Mouse (Mus musculus): ENCODE results near the gene Slc4a3. TPM values are rescaled to one million over a fixed set of nuclear protein-coding genes. Genes with fewer than 3 reads are reported as not detected.

Gene Slc4a3
- 115 and 122 TPM in 2 replicates for polyA plus RNA-seq (2012; rRNA removed)

DNA sequence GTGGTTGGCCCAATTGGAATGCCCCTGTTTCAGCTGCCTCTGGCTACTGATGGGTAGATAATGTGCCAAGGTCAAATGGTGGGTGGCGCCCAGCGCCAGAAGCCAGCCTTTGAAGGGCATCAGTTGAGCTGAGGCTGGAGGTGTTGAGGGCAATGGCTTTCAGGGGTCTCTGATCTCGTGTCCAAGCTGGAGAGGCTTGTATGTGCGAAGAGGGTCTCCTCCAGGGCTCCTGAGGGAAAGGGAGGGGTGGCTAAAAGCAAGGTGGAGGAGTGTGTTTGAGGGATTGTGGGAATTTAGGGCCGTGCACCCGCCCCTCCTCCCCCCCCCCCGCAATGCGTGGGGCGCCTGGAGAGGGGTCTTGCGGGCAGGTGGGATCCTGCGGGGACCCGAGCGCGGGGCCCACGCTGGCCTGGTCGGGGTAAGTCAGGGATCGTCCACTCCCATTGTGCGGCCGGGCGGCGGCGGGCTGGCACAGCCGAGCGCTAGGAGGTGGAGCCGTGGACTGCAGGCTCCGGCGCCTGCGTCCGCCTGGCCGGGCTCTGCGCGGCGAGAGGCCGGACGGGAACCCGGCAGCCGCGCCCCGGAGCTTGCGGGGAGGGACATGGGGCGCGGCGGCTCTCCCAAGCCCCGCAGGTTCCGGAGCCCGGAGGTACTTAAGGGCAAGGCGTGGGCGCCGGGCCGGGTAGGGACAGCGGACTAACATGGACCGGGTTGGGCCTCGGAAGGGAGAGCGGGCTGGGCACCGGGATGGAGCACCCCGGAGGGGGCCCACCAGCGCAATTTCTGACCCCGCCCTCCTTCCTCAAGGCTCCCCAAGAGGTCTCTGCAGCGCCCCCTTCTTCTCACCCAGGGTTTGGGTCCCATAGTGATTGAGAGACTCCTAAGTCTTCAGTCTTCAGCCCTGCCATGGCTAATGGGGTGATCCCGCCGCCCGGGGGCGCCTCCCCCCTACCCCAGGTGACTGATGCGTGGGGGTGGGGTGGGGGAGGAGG is at the start of gene Slc4a3:
Gene Slc4a3, plus strand, starts transcription at position 302 of the 992 bp plus-strand sequence.
- DNase-seq (ENCODE audit: extremely low spot score in 1 of 2, low spot score in 1 of 2), result peak in 1 of 2 experiments; percentile 72

DNA sequence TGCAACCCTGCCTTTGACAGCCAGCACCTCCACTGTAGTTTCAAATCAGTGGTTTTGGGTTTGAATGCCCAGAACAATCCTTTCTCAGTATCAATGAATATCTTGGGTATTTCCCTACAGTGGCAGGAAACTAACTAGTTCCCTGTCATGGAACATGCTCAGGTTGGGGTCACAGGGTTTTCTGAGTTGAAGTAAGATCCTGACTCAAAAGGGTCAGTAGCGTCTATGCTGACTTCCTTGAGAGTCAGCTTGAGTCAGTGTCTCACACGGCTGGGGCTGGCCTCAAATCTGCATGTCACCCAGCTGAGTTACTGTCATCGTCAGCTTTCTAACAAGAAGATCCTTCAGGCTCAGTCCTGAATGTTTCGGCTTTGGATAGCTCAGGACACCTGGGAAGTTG is 47.2 kb upstream of the Slc4a3 start:
- no peak for DNase-seq (ENCODE audit: extremely low spot score in 1 of 2, low spot score in 1 of 2)

GRCm38 (mm10) chr1:75499441-75499840 is 46.6 kb upstream of the Slc4a3 start:
- no peak for DNase-seq (ENCODE audit: extremely low spot score in 1 of 2, low spot score in 1 of 2)

- DNase-seq (ENCODE audit: extremely low spot score in 1 of 2, low spot score in 1 of 2), result no peak
Measured at GRCm38 (mm10) chr1:75501905-75502304, 44.2 kb upstream of the Slc4a3 start.

DNA sequence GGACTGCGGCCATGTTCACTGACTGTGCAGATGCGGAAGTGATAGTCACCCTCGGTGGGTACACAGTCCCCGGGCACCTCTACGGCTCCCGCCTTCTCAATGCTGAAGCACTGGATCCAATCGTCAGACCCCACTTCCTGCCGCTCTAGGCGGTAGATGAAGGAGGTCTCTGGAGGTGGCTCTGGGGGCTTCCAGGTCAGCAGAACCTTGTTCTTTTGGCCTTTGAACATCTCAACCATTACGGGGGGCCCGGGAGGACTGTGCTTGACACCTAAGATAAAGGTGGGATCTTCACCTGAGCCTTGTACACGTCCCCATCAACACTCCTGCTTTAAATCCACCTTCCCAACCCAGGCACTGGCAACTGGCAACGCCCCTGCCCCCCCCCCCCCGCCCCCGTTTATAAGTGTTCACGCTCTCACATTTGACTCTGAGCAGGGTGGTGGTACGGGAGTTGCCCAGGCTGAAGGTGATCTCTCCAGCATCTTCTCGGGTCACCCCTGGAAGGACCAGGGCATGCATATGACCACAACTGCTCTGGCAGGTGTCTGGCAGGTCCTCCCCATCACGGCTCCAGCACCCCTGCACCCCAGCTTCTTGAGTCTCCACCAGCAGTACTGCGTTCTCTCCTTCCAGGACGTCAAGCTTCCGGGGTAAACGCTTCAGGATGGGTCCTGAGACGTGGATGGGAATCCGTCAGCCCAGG is 43.0 kb upstream of the Slc4a3 start:
- no peak for DNase-seq (ENCODE audit: extremely low spot score in 1 of 2, low spot score in 1 of 2)

DNA sequence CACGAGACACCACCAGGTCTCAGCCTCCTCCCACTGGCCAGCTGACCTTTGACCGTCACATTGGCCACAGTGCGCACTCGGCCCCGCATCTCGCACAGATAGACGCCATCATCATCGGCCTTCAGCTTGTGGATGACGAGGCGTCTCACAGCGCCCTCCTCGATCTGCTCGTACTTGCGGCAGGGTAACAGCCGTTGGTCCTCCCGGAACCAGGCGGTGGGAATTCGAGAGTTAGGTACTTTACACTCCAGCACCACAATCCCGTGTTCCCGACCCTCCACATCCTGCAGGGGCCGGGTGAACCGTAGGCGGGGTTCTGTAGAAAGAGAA is 42.5 kb upstream of the Slc4a3 start:
- no peak for DNase-seq (ENCODE audit: extremely low spot score in 1 of 2, low spot score in 1 of 2)

- DNase-seq (ENCODE audit: extremely low spot score in 1 of 2, low spot score in 1 of 2), result peak in 1 of 2 experiments; percentile 75
Measured at GRCm38 (mm10) chr1:75504256-75505045, 41.6 kb upstream of the Slc4a3 start.

DNA sequence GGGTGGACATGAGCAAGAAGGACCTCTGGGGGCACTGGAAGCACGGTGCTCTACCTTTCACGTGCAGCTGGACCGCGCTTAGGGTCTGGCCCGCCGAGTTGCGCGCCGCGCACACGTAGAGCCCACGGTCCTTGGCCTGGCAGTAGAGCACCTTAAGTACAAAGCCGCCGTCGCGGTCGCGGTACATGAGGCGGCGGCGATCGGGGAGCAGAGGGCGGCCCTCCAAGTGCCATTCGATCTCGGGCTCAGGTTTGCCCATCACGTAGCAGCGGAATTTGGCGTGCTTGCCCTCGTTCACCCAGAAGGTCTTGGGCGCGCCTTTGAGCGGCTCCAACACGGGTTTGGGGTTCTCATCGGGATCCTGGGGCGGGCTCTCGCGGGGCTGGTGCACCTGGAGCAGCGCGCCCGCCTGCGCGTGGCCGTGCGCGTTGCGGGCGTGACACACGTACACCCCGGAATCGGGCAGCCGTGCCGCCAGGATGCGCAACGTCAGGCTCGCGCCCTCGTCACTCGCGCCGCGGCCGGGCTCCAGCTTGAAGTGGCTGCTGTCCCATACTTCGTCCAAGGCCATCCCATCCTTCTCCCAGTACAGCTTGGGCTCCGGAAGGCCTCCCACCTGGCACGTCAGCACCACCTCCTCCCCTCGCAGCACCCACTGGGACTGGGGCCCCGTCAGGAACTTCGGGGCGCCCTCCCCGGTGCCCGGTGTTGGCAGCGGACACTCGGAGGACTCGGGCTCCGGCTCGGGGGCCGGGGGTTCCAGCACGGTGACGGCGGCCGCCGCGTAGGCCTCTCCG is 40.7 kb upstream of the Slc4a3 start:
- DNase-seq (ENCODE audit: extremely low spot score in 1 of 2, low spot score in 1 of 2), result peak; percentile 69 to 85

- no peak for DNase-seq (ENCODE audit: extremely low spot score in 1 of 2, low spot score in 1 of 2)
Measured at GRCm38 (mm10) chr1:75505956-75506831, 39.9 kb upstream of the Slc4a3 start, which contains the start of gene Obsl1. TSS of gene Obsl1 (minus strand) at chr1:75506452.

DNA sequence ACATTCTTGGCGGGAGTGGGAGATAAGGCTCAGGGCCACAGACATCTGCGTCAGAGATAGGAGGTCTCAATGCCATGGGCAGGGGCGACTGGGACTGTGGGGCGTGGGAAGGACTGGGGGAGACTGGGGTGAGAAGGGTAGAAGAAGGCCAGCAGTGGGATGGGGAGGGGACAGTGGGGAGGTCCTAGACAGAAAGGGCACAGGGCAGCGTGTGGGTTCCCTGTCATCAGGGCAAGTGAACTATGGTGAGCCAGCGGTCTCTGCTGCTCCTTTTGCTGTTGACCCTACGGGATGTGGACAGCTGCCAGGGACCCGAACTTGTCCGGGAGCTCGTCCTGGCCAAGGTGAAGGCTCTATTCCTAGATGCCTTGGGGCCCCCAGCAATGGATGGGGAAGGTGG is 39.1 kb upstream of the Slc4a3 start, which contains the start of gene Inha:
Gene Inha, plus strand, starts transcription at position 72 of the 400 bp plus-strand sequence.
- no peak for DNase-seq (ENCODE audit: extremely low spot score in 1 of 2, low spot score in 1 of 2)

DNA sequence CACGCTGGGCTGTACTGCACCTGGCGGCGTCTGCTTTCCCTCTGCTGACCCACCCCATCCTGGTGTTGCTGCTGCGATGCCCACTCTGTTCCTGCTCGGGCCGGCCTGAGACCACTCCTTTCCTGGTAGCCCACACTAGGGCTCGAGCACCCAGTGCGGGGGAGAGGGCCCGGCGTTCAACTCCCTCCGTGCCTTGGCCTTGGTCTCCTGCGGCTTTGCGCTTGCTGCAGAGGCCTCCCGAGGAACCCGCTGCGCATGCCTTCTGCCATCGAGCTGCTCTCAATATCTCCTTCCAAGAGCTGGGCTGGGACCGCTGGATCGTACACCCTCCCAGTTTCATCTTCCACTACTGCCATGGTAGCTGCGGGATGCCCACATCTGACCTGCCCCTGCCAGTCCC is 36.5 kb upstream of the Slc4a3 start:
- DNase-seq (ENCODE audit: extremely low spot score in 1 of 2, low spot score in 1 of 2), result no peak

GRCm38 (mm10) chr1:75510154-75510553 is 35.9 kb upstream of the Slc4a3 start:
- DNase-seq (ENCODE audit: extremely low spot score in 1 of 2, low spot score in 1 of 2), result no peak

GRCm38 (mm10) chr1:75511437-75512210 is 34.4 kb upstream of the Slc4a3 start:
- DNase-seq (ENCODE audit: extremely low spot score in 1 of 2, low spot score in 1 of 2), result no peak

DNA sequence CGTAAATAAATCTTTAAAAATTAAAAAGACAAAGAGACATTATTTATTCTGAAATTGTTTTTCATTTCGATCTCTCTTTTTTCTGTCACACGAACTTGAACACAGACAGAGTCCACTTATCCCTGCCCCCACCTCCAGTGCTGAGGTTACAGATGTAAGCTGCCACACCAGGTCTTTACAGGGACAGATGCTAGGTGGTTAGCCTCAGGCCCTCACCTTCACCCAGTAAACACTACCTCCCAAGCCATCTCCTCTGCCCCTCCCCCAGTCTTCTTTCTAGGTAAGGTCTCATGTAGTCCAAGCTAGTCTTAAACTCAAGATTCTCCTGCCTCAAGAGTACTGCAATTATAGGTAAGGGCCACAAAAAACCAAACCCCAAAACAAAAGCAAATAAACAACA is 33.5 kb upstream of the Slc4a3 start:
- DNase-seq (ENCODE audit: extremely low spot score in 1 of 2, low spot score in 1 of 2), result no peak

- no peak for DNase-seq (ENCODE audit: extremely low spot score in 1 of 2, low spot score in 1 of 2)
Measured at GRCm38 (mm10) chr1:75516703-75517380, 29.2 kb upstream of the Slc4a3 start.

GRCm38 (mm10) chr1:75517984-75518383 is 28.1 kb upstream of the Slc4a3 start:
- no peak for DNase-seq (ENCODE audit: extremely low spot score in 1 of 2, low spot score in 1 of 2)

DNA sequence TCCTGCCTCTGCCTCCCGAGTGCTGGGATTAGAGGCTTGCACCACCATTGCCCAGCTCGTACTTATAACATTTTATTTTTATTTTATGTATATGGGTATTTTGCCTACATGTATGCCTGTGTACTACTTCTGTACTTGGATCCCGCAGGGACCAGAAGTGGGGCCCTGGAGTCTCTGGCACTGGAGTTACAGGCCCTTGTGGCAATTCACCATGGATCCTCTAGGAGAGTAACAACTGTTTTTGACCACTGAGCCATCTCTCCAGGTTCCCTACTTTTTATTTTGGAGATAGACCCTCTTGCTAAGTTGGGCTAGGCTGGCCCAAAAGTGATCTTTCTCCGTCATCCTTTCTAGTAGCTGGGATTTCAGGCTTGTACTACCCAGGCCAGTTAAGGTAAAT is 27.6 kb upstream of the Slc4a3 start:
- DNase-seq (ENCODE audit: extremely low spot score in 1 of 2, low spot score in 1 of 2), result no peak

DNA sequence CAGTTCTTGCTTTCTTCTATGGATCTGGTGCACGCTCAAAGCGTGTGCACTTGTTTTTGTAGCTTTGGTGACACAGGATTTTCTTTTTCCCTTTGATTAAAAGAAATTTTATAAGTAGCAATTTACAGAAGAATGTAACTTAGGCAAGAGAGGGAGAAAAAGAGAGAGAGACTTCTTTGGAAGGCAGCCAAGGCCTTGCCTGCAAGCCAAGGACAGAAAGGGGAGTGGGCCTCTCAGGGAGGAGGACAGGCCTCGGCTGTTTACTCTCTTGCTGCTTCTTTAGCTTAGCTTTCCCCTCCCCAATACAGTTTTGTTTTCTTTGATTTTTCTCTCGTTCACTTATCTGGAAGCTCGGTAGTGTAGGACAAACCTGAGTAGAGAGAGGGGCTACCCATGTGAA is 26.5 kb upstream of the Slc4a3 start:
- DNase-seq (ENCODE audit: extremely low spot score in 1 of 2, low spot score in 1 of 2), result no peak

Measured in frontal cortex, adult 2 months (tissue).